Mouse (Mus musculus) bone marrow, adult 2 months (tissue): ENCODE measurements around the gene Gabbr1.

Experiments
- CTCF ChIP-seq: fragments of 200-500 bp; IDR thresholded peaks from 2 replicates; pipeline ENCODE4 v1.5.1; 2011; ENCODE audit warnings: low read length, control low read depth; ENCODE audit not compliant: control insufficient read depth, insufficient read depth
- POLR2A ChIP-seq: fragments of 200-500 bp; IDR thresholded peaks from 2 replicates; pipeline ENCODE4 v1.6.1; 2011; ENCODE audit warnings: low read depth, mild to moderate bottlenecking, control low read depth, low read length, borderline replicate concordance; ENCODE audit not compliant: control insufficient read depth

DNA sequence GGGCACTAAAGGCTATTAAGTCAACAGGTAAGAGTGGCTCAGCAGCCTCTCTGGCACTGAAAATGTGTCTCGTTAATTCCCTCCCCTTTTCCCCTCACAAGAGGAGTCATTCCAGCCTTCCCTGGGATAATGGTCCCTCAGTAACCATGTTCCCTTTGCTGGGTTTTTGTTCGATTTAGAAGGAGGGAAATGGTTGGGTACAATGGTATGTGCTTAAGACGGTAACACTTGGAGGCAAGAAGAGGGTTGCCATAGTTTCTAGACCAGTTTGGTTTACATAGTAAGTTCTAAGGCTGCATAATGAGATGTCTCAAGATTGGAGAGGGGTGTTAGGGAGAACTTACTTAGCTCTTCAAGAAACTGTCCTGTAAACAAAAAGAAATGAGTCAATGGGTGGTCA lies 34.0 kb upstream of the Gabbr1 start:
- TF ChIP-seq CTCF (no peak), POLR2A (no peak)
